Mouse (Mus musculus) stomach, embryonic 14.5 days (tissue): ENCODE measurements around the gene Rnf208. TPM values are rescaled to one million over a fixed set of nuclear protein-coding genes. Genes with fewer than 3 reads are reported as not detected.

ENCODE experiments used
- ATAC-seq: fragments of 200-750 bp; cut with Nextera tagmentation; 2 replicates; pipeline ENCODE4 v1.8.0; 2017; ENCODE audit warnings: low read depth, moderate TSS enrichment; ENCODE audit not compliant: insufficient number of reproducible peaks, insufficient read depth, low FRiP score
- H3K27ac ChIP-seq: fragments of 300-500 bp; sonication (generic); 2 replicates; pipeline ENCODE4 v1.5.1; 2014; ENCODE audit warnings: mild to moderate bottlenecking, low read length, moderate library complexity, mixed read lengths
- H3K27me3 ChIP-seq: fragments of 300-500 bp; sonication (generic); 2 replicates; pipeline ENCODE4 v1.6.1; 2014; ENCODE audit warnings: low read length, control low read depth, mixed read lengths; ENCODE audit not compliant: control insufficient read depth, insufficient read depth
- H3K36me3 ChIP-seq: fragments of 300-500 bp; sonication (generic); 2 replicates; pipeline ENCODE4 v1.6.1; 2014; ENCODE audit warnings: mild to moderate bottlenecking, control low read depth, low read length, moderate library complexity, mixed read lengths; ENCODE audit not compliant: control insufficient read depth, insufficient read depth
- H3K4me1 ChIP-seq: fragments of 300-500 bp; sonication (generic); 2 replicates; pipeline ENCODE4 v1.6.1; 2014; ENCODE audit warnings: low read length, control low read depth, mixed read lengths; ENCODE audit not compliant: control insufficient read depth, insufficient read depth
- H3K4me2 ChIP-seq: fragments of 300-500 bp; sonication (generic); replicated peaks from 2 replicates; pipeline ENCODE4 v1.6.1; 2014; ENCODE audit warnings: low read depth, low read length, control low read depth
- H3K4me3 ChIP-seq: fragments of 300-500 bp; sonication (generic); 2 replicates; pipeline ENCODE4 v1.5.1; 2014; ENCODE audit warnings: low read depth, low read length, control low read depth
- H3K9ac ChIP-seq: fragments of 300-500 bp; sonication (generic); replicated peaks from 2 replicates; pipeline ENCODE4 v1.6.1; 2014; ENCODE audit warnings: low read depth, mild to moderate bottlenecking, control low read depth, low read length, moderate library complexity, mixed read lengths
- H3K9me3 ChIP-seq: fragments of 300-500 bp; sonication (generic); 2 replicates; pipeline ENCODE4 v1.6.1; 2016; ENCODE audit warnings: low read depth, low read length, control low read depth; ENCODE audit not compliant: control insufficient read depth
- WGBS: fragments of 180-500 bp; shearing (Covaris S2); extraction: QIAGEN DNeasy Blood & Tissue Kit; methylation state at CpG from one replicate; pipeline ENCODE4 v1.1.7; 2014; 5-methylcytosine and 5-hydroxymethylcytosine counted together
- polyA plus RNA-seq: library from polyadenylated mRNA; unstranded; fragments of >200 nt; fragmentation: Nextera tagmentation; extraction: Ambion mirVana; gene quantifications from 2 replicates; pipeline ENCODE4 v1.2.1, GENCODE M21; 2014

Gene Rnf208
- polyA plus RNA-seq, 1 experiment from 2014 or later: 11.9 TPM

DNA sequence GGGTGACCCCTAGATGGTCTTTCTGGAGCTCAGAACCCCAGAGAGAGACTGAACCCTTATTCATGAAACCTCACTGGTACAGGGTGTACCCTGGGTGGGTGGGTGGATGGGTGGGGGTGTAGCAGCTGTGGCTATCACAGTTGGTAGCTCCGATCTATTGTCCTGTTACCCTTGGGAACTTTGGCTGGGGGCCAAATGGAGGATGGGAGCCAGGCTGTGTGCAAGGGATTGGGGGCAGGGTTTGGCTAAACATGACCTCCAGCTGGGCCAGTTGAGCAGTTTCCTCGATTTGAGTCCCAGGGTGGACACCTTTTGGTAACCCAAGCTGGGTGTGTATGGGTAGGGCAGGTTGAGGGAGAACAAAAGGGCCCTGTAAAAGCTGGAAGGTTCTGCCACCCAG, 24.7 kb downstream of the Rnf208 start:
- no peak for ATAC-seq
- Histone ChIP-seq H3K4me3 (no peak overlapping the region), H3K27ac (peak overlapping the region; percentile 18; the same call in 1 of the 2 replicates), H3K27me3 (no peaks in the 10 kb centered on the region; the same call in none of the 2 replicates), H3K9me3 (no peaks in the 10 kb centered on the region), H3K9ac (no peak overlapping the region; the same call in 1 of the 2 replicates), H3K4me1 (peaks cover 17% of the 10 kb centered on the region; the same call in 1 of the 2 replicates), H3K36me3 (peaks cover 13% of the 10 kb centered on the region; the same call in 1 of the 2 replicates), H3K4me2 (peak overlapping the region; percentile 24; the same call in 1 of the 2 replicates)
- 33% methylated on average over 2 of the region's 2 CpGs for WGBS

DNA sequence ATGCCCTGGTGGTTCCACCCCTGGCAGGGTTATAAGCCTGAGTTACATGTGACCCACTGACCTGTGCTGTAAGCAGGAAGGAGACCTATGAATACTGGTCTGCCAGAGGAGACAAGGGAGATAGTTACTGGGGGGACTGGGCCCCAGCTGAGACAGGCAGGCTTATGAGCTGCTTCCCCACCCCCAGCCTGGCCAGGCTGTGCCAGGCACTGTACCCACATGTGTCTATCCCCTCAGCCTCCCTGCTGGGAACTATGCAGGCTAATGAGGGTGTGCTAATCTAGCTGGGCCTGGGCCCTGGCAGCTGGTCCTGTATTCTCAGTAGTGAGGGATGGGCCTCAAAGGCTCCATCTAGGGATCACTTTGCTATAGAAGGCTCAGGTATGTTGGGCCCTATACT, 25.2 kb downstream of the Rnf208 start:
- Histone ChIP-seq H3K9ac (no peak overlapping the region), H3K27me3 (no peaks in the 10 kb centered on the region; the same call in none of the 2 replicates), H3K9me3 (no peaks in the 10 kb centered on the region), H3K4me1 (peaks cover 17% of the 10 kb centered on the region; the same call in 1 of the 2 replicates), H3K27ac (no peak overlapping the region; the same call in 1 of the 2 replicates), H3K4me3 (no peak overlapping the region), H3K36me3 (peaks cover 13% of the 10 kb centered on the region; the same call in 1 of the 2 replicates), H3K4me2 (no peak overlapping the region)
- no peak for ATAC-seq

- ATAC-seq: no peak
- no peaks in the 10 kb centered on the region for H3K9me3 ChIP-seq
- H3K27me3 ChIP-seq: no peaks in the 10 kb centered on the region; the same call in none of the 2 replicates
- H3K9ac ChIP-seq: no peak overlapping the region
- peaks cover 17% of the 10 kb centered on the region; the same call in 1 of the 2 replicates for H3K4me1 ChIP-seq
- H3K4me2 ChIP-seq: no peak overlapping the region
- 75% methylated on average over 4 of the region's 4 CpGs for WGBS
- no peak overlapping the region for H3K27ac ChIP-seq
- H3K4me3 ChIP-seq: no peak overlapping the region
- peaks cover 13% of the 10 kb centered on the region; the same call in 1 of the 2 replicates for H3K36me3 ChIP-seq
These were observed 25.8 kb downstream of the Rnf208 start for GRCm38 (mm10) chr2:25267746-25268309.

DNA sequence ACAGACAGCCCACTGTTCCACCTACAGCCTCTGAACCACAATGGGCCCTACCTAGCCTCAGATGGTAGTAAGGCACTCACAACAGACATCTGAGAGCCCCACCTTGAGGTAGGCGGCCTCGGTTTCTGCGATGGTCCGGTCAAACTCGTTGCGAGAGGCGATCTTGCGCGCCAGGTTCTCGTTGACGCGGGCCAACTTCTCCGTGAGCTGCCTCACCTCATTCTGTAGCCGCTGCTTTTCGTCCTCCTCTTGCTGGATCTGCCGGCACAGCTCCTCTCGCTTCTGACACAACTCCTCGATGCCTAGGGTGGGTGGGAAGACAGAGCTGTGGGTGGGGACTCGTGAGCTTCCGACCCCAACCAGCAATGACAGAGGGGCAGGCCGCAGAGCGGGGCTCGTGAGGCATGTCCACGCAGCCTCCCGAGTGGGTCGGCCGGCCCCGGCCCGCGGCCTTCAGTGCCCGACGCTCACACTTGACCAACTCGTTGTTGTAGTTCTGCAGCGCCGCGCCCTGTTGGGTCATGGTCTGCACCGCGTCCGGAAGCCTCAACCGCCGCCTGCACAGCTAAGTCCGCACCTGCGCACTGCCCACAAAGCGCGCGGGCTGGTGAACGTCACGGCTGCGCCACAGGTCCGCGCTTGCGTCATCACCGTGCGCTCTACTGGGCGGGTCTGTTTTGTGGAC, 29.9 kb downstream of the Rnf208 start, which contains the start of the genes Ssna1 and Anapc2:
Ssna1 (minus strand) TSS at position 612 of the 685 bp plus-strand sequence.
Anapc2 (plus strand) TSS at position 652 of the 685 bp plus-strand sequence.
- peak within 1 kb of the TSS; percentile 95 for H3K4me2 ChIP-seq
- peak within 1 kb of the TSS; percentile 75 for H3K4me3 ChIP-seq
- H3K4me1 ChIP-seq: peaks cover 16% of the 10 kb centered on the region; the same call in 1 of the 2 replicates
- no peaks in the 10 kb centered on the region for H3K9me3 ChIP-seq
- ATAC-seq: peak; percentile 96
- peak within 1 kb of the TSS; percentile 82 for H3K9ac ChIP-seq
- WGBS: 1% methylated on average over 52 of the region's 55 CpGs
- H3K36me3 ChIP-seq: peaks cover 44% of the 10 kb centered on the region
- H3K27ac ChIP-seq: peak within 1 kb of the TSS; percentile 82
- H3K27me3 ChIP-seq: no peaks in the 10 kb centered on the region

GRCm38 (mm10) chr2:25272515-25272914, 30.5 kb downstream of the Rnf208 start:
- under 1% methylated on average over 28 of the region's 29 CpGs for WGBS
- Histone ChIP-seq H3K27ac (peak overlapping the region; percentile 17; the same call in 1 of the 2 replicates), H3K9me3 (no peaks in the 10 kb centered on the region), H3K27me3 (no peaks in the 10 kb centered on the region), H3K4me2 (peak overlapping the region; percentile 95), H3K4me1 (peaks cover 16% of the 10 kb centered on the region; the same call in 1 of the 2 replicates), H3K9ac (peak overlapping the region; percentile 82), H3K36me3 (peaks cover 50% of the 10 kb centered on the region), H3K4me3 (peak overlapping the region; percentile 75)
- peak; percentile 51; the same call in 1 of the 2 replicates for ATAC-seq

DNA sequence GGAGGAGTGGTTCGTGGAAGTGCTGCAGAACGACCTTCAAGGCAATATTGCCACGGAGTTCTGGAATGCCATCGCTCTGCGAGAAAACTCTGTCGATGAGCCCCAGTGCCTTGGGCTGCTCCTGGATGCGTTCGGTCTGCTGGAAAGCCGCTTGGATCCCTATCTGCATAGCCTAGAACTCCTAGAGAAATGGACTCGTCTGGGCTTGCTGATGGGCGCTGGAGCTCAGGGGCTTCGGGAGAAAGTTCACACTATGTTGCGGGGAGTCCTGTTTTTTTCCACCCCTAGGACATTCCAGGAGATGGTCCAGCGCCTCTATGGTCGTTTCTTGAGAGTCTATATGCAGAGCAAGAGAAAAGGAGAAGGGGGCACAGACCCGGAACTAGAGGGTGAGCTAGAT, 31.0 kb downstream of the Rnf208 start:
- Histone ChIP-seq H3K4me3 (peak overlapping the region; percentile 75), H3K27ac (peak overlapping the region; percentile 17; the same call in 1 of the 2 replicates), H3K36me3 (peaks cover 55% of the 10 kb centered on the region), H3K4me2 (peak overlapping the region; percentile 95), H3K4me1 (peaks cover 16% of the 10 kb centered on the region; the same call in 1 of the 2 replicates), H3K9me3 (no peaks in the 10 kb centered on the region), H3K9ac (peak overlapping the region; percentile 82), H3K27me3 (no peaks in the 10 kb centered on the region)
- no peak for ATAC-seq
- 32% methylated on average over 16 of the region's 16 CpGs for WGBS

GRCm38 (mm10) chr2:25278928-25279882, 37.1 kb downstream of the Rnf208 start:
- no peaks in the 10 kb centered on the region for H3K4me1 ChIP-seq
- H3K9ac ChIP-seq: no peak overlapping the region
- H3K36me3 ChIP-seq: peaks cover 93% of the 10 kb centered on the region
- no peak overlapping the region for H3K27ac ChIP-seq
- no peak overlapping the region for H3K4me2 ChIP-seq
- no peak; the same call in 1 of the 2 replicates for ATAC-seq
- WGBS: 64% methylated on average over 13 of the region's 13 CpGs
- no peaks in the 10 kb centered on the region for H3K9me3 ChIP-seq
- H3K27me3 ChIP-seq: no peaks in the 10 kb centered on the region
- H3K4me3 ChIP-seq: no peak overlapping the region
